13 mouse cellular contexts compared by ENCODE assay signal in genomic region chr6:113669821-113670220, GRCm38 (mm10). TPM values are rescaled to one million over a fixed set of nuclear protein-coding genes. Genes with fewer than 3 reads are reported as not detected.
A peak's percentile ranks its signal among the peaks of the same experiment; 100 is the strongest.
DNase-seq lines count a peak whose midpoint lies in the region; ATAC-seq and TF ChIP-seq lines count a peak whose summit lies in the region.
"Had no signal": no experiment of that assay in that cellular context is flagged by ENCODE, and none has a peak within 500 bp of the region (broad histone marks: within the 10 kb centered on the region; RNA-seq: fewer than 3 reads in every experiment).

No protein-coding gene starts in this region.

- intact Hi-C loops in heart, postnatal 36 days (cut with DNase I) = loop anchor here (2.0 kb wide), 1 partner anchor 25 kb away; no protein-coding TSS in a partner anchor

- no peak for TF ChIP-seq CTCF in spleen, adult 2 months (IDR thresholded peaks at IDR 0.05; ENCODE audit: extremely low read depth, insufficient read depth, insufficient read length, insufficient replicate concordance)

- H3K36me3 ChIP-seq in spleen, adult 2 months (ENCODE audit: control insufficient read depth, insufficient read depth, low read length) = peaks cover 16% of the 10 kb centered on the region
- no peaks in the 10 kb centered on the region for H3K36me3 ChIP-seq in midbrain, embryonic 15.5 days (replicated peaks)
- H3K36me3 ChIP-seq: midbrain, embryonic 13.5 days had no signal

- no peak overlapping the region for H3K4me2 ChIP-seq in midbrain, embryonic 15.5 days
- H3K4me2 ChIP-seq: midbrain, embryonic 13.5 days had no signal

- no peaks in the 10 kb centered on the region for H3K9me3 ChIP-seq in midbrain, embryonic 15.5 days
- H3K9me3 ChIP-seq: midbrain, embryonic 13.5 days had no signal

- no peak overlapping the region for H3K9ac ChIP-seq in midbrain, embryonic 15.5 days
- H3K9ac ChIP-seq: midbrain, embryonic 13.5 days had no signal

- TF ChIP-seq POLR2A in spleen, adult 2 months (IDR thresholded peaks at IDR 0.05; ENCODE audit: low read depth, low read length) = no peak

- peak overlapping the region; percentile 78 for H3K27ac ChIP-seq in spleen, adult 2 months (ENCODE audit: insufficient read depth, low read length)
- no peak overlapping the region for H3K27ac ChIP-seq in midbrain, embryonic 15.5 days
- H3K27ac ChIP-seq: midbrain, embryonic 13.5 days had no signal

- peaks cover 32% of the 10 kb centered on the region; the same call in 1 of the 2 replicates for H3K4me1 ChIP-seq in spleen, adult 2 months (ENCODE audit: control insufficient read depth, insufficient read depth, insufficient read length)
- H3K4me1 ChIP-seq in midbrain, embryonic 15.5 days = no peaks in the 10 kb centered on the region

- DNase-seq in heart, adult 11 months = peak; percentile 95
- DNase-seq in heart, postnatal 36 days = no peak
- DNase-seq in CD4-positive, CD25-positive, alpha-beta regulatory T cell, adult 2 months (ENCODE audit: low read depth, low spot score) = peak; percentile 85
- peak in 1 of 2 experiments; percentile 70 for DNase-seq in spleen, adult 2 months (ENCODE audit: low read depth in 1 of 2, low spot score in 2 of 2)
- DNase-seq in cerebellum, postnatal 14 days = no peak
- DNase-seq in cerebellum, adult 9-10 months = no peak
- DNase-seq: adrenal gland, postnatal 14 days; heart, adult 18-20 months; right cerebral cortex, adult 18-20 months had no signal

- peak; percentile 66 for ATAC-seq in inflammation-experienced regulatory T-cells, adult 6 months
- no peak for ATAC-seq in midbrain, embryonic 15.5 days (replicated peaks)
- ATAC-seq: midbrain, embryonic 13.5 days had no signal

- H3K4me3 ChIP-seq in spleen, adult 2 months (ENCODE audit: extremely low read depth, insufficient read depth, insufficient read length) = no peak overlapping the region
- H3K4me3 ChIP-seq in midbrain, embryonic 15.5 days = no peak overlapping the region
- H3K4me3 ChIP-seq: midbrain, embryonic 13.5 days had no signal

- H3K27me3 ChIP-seq in spleen, adult 2 months (ENCODE audit: control insufficient read depth, insufficient read depth, low read length) = no peaks in the 10 kb centered on the region
- H3K27me3 ChIP-seq in midbrain, embryonic 15.5 days (replicated peaks) = no peaks in the 10 kb centered on the region
- H3K27me3 ChIP-seq: midbrain, embryonic 13.5 days had no signal

- WGBS in spleen, adult 2 months = 63% methylated on average over 7 of the region's 7 CpGs
- WGBS in midbrain, embryonic 15.5 days = 86% methylated on average over 7 of the region's 7 CpGs

RNA-seq across cellular contexts. Expression of gene Tatdn2, which starts 27.0 kb away (rescaled TPM):
- 10 to 100 TPM; 56.1 to 62.1 TPM for total RNA-seq in heart, postnatal 36 days (2021)
- 1 to 10 TPM; 3.2 to 7.7 (median 7.5) TPM for polyA plus RNA-seq in inflammation-experienced regulatory T-cells, adult 6 months (2017; shearing (Covaris generic))
- polyA plus RNA-seq in spleen, adult 2 months (2012; rRNA removed) = 24.3 and 27.4 TPM in 2 replicates
- 1.1 and 1.4 TPM in 2 replicates for polyA plus RNA-seq in midbrain, embryonic 15.5 days (2015; fragmentation: Nextera tagmentation; extraction: Ambion mirVana)

RNA-seq across cellular contexts. Expression of gene Irak2, which starts 31.6 kb away (rescaled TPM):
- total RNA-seq in heart, postnatal 36 days (2021) = 10 to 100 TPM in 1 of 2 experiments, 1 to 10 TPM in 1; 7.5 to 10.2 TPM
- polyA plus RNA-seq in inflammation-experienced regulatory T-cells, adult 6 months (2017; shearing (Covaris generic)) = 10 to 100 TPM; 18.1 to 35.7 (median 21.5) TPM
- 42.4 and 56.2 TPM in 2 replicates for polyA plus RNA-seq in spleen, adult 2 months (2012; rRNA removed)
- 3.0 and 4.3 TPM in 2 replicates for polyA plus RNA-seq in midbrain, embryonic 15.5 days (2015; fragmentation: Nextera tagmentation; extraction: Ambion mirVana)

RNA-seq across cellular contexts. Expression of gene Vhl, which starts 46.1 kb away (rescaled TPM):
- 10 to 100 TPM; 10.5 to 13.8 TPM for total RNA-seq in heart, postnatal 36 days (2021)
- 10 to 100 TPM in 2 of 3 experiments, 1 to 10 TPM in 1; 9.9 to 12.3 (median 12.0) TPM for polyA plus RNA-seq in inflammation-experienced regulatory T-cells, adult 6 months (2017; shearing (Covaris generic))
- 18.7 and 19.3 TPM in 2 replicates for polyA plus RNA-seq in spleen, adult 2 months (2012; rRNA removed)
- polyA plus RNA-seq in midbrain, embryonic 15.5 days (2015; fragmentation: Nextera tagmentation; extraction: Ambion mirVana) = 75.8 and 79.0 TPM in 2 replicates

RNA-seq across cellular contexts. Expression of gene Ghrl, which starts 49.9 kb away (rescaled TPM):
- total RNA-seq in heart, postnatal 36 days (2021) = not detected
- under 1 TPM in 2 of 3 experiments, not detected in 1; 0.64 to 0.73 TPM for polyA plus RNA-seq in inflammation-experienced regulatory T-cells, adult 6 months (2017; shearing (Covaris generic))
- polyA plus RNA-seq in spleen, adult 2 months (2012; rRNA removed) = 0.54 TPM in 1 of 2 replicates, not detected in the other
- 0.94 and 1.4 TPM in 2 replicates for polyA plus RNA-seq in midbrain, embryonic 15.5 days (2015; fragmentation: Nextera tagmentation; extraction: Ambion mirVana)
- total RNA-seq: adrenal gland, postnatal 14 days; heart, adult 18-20 months had no signal
- polyA plus RNA-seq: kidney, embryonic 16.5 days had no signal

Comparison
In these comparisons a context has a peak if more than half of its experiments do, and no peak if none do; other contexts are left out.
1. DNase-seq: peak in heart, adult 11 months (single experiment) and CD4-positive, CD25-positive, alpha-beta regulatory T cell, adult 2 months (single experiment); none in heart, postnatal 36 days (0 of 2), cerebellum, postnatal 14 days (0 of 2) and cerebellum, adult 9-10 months (single experiment).